ENCODE assay signal across 8 mouse cellular contexts in genomic region chr8:126162748-126163371, GRCm38 (mm10).
DNase-seq lines count a peak whose midpoint lies in the region.

No protein-coding gene starts in this region.

- peak; percentile 10 for DNase-seq in embryo, embryonic 9.5 days (ENCODE audit: extremely low spot score)
- DNase-seq in embryo, embryonic 11 days = no peak
- DNase-seq in frontal cortex, postnatal 10 days (ENCODE audit: low spot score in 2 of 2) = peak; percentile 48 to 52
- peak; percentile 72 to 74 for DNase-seq in layer of hippocampus, postnatal 36 days
- DNase-seq in right cerebral cortex, postnatal 25 days = peak; percentile 79
- no peak for DNase-seq in ovary, postnatal 36 days (ENCODE audit: low spot score)
- DNase-seq in heart, adult 11 months = no peak
- DNase-seq in urinary bladder, adult 2 months (ENCODE audit: low spot score) = no peak

Comparison
In these comparisons a context has a peak if more than half of its experiments do, and no peak if none do; other contexts are left out.
1. DNase-seq: peak in embryo, embryonic 9.5 days (single experiment), frontal cortex, postnatal 10 days (2 of 2), layer of hippocampus, postnatal 36 days (2 of 2) and right cerebral cortex, postnatal 25 days (single experiment); none in embryo, embryonic 11 days (single experiment), ovary, postnatal 36 days (single experiment), heart, adult 11 months (single experiment) and urinary bladder, adult 2 months (single experiment).